Mouse (Mus musculus) Patski (cell line): ENCODE measurements around the gene Hyal3. TPM values are rescaled to one million over a fixed set of nuclear protein-coding genes. Genes with fewer than 3 reads are reported as not detected.

Experiments used
- ATAC-seq: fragments of 100-300 bp; one replicate; pipeline ENCODE4 v1.8.0; 2021
- CTCF ChIA-PET: fragments of 350-600 bp; sonication (Branson Sonifier 250); formaldehyde crosslinking; loops from one replicate; lab custom pipeline; 2022; ENCODE audit warnings: inconsistent platforms; lab: Charles Lee
- POLR2A ChIA-PET: fragments of 350-600 bp; sonication (Branson Sonifier 250); formaldehyde crosslinking; loops from one replicate; lab custom pipeline; 2022; ENCODE audit warnings: antibody characterized with exemption, inconsistent platforms; lab: Charles Lee
- DNase-seq: peaks from one replicate; pipeline ENCODE4 v3.0.0-alpha.2; 2011; ENCODE audit warnings: low read depth, low spot score
- H3K27me3 ChIP-seq: fragments of 371-371 bp; one replicate; pipeline ENCODE4 v1.5.1; 2021
- CTCF ChIP-seq: fragments of 100-300 bp; IDR thresholded peaks from one replicate; pipeline ENCODE4 v1.5.1; 2021
- in situ Hi-C: fragments of 300-500 bp; cut with MboI; formaldehyde crosslinking; loops from 3 replicates; pipeline ENCODE4 v1.11.1; 2018; ENCODE audit warnings: low pct_unique_long_range_greater_than_20kb, mixed read lengths
- polyA plus RNA-seq: library from polyadenylated mRNA; unstranded; gene quantifications from one replicate; pipeline ENCODE4 v1.2.3, GENCODE M21; 2021

Gene Hyal3
- polyA plus RNA-seq, 1 experiment from 2014 or later, result 1.1 TPM

GRCm38 (mm10) chr9:107599842-107600241 is 19.2 kb downstream of the Hyal3 start:
- DNase-seq, result no peak
- H3K27me3 ChIP-seq, result no peaks in the 10 kb centered on the region
- no peak for TF ChIP-seq CTCF
- CTCF ChIA-PET, result interaction anchor here (6.4 kb wide), 1 partner anchor 46 kb away, joined by 59 read pairs; no protein-coding TSS in a partner anchor
- POLR2A ChIA-PET, result interaction anchor here (1.2 kb wide), 1 partner anchor 18 kb away, joined by 3 read pairs; no protein-coding TSS in a partner anchor
- in situ Hi-C loops, result no loop called here
- ATAC-seq, result no peak

DNA sequence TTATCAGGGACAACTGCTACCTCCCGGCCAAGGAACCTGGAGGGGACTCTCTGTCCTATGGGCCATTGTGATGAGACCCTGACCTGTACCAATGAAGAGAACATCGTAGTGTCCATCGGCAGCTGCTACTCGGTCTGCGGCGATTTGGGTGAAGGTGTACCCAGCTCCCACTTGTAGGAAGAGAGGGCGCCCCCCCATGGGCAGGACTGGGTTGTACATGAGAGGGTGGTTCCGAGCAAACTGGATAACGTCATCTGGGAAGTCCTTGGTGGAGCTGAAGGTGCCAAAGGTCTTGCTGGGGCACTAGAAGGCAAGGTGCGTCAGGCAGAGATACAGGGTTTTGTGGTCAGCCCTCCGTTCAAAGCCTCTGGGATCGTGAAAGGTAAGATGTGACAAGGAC is 20.1 kb downstream of the Hyal3 start:
- in situ Hi-C loops, result no loop called here

DNA sequence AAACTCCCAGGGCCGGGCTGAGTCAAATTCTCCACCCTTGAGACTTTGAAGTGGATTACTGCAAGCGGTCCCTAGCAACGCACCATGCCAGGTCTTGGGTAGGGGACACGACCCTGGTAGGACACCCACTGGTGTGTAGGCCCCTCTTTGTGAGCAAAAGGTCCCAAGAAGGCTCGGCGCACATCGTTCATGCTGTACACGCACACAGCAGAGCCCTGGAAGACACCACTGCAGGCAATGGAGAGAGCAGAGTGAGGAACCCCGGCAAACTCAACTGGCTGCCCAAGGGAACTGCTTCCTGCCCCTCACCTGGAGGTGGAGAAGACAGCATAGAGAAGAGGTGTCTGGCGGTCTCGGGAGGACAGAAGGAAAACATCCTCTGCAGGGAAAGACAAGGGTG is 20.7 kb downstream of the Hyal3 start:
- POLR2A ChIA-PET, result interaction anchor here (1.5 kb wide), 1 partner anchor 44 kb away, joined by 6 read pairs; no protein-coding TSS in a partner anchor
- in situ Hi-C loops, result no loop called here
- no peak for TF ChIP-seq CTCF
- CTCF ChIA-PET, result interaction anchor here (1.7 to 6.4 kb wide), 3 partner anchors 11 to 44 kb away, joined by 7 to 59 read pairs (median 28); no protein-coding TSS in a partner anchor
- DNase-seq (no peak), ATAC-seq (no peak)
- H3K27me3 ChIP-seq, result no peaks in the 10 kb centered on the region

More for the DNA sequence above, 20.1 kb downstream of the Hyal3 start:
- ChIA-PET CTCF (interaction anchor here (3.0 to 6.4 kb wide), 2 partner anchors 11 to 45 kb away, joined by 28 to 59 read pairs; no protein-coding TSS in a partner anchor), POLR2A (interaction anchor here (1.5 kb wide), 1 partner anchor 45 kb away, joined by 6 read pairs; no protein-coding TSS in a partner anchor)
- ATAC-seq (no peak), DNase-seq (no peak)
- no peak for TF ChIP-seq CTCF
- H3K27me3 ChIP-seq, result no peaks in the 10 kb centered on the region

- ChIA-PET POLR2A (interaction anchor here (0.5 kb wide), 1 partner anchor 160 kb away, joined by 3 read pairs; no protein-coding TSS in a partner anchor), CTCF (interaction anchor here (0.8 to 6.4 kb wide), 9 partner anchors 10 to 44 kb away, joined by 3 to 59 read pairs (median 4); no protein-coding TSS in a partner anchor)
- TF ChIP-seq CTCF, result no peak
- DNase-seq (no peak), ATAC-seq (no peak)
- H3K27me3 ChIP-seq, result no peaks in the 10 kb centered on the region
- in situ Hi-C loops, result no loop called here
Observed at GRCm38 (mm10) chr9:107602068-107602648, 21.5 kb downstream of the Hyal3 start.

- CTCF ChIA-PET, result interaction anchor here (1.3 to 6.4 kb wide), 4 partner anchors 9 to 42 kb away, joined by 4 to 59 read pairs (median 17); no protein-coding TSS in a partner anchor
- no peak for DNase-seq
- no peaks in the 10 kb centered on the region for H3K27me3 ChIP-seq
- POLR2A ChIA-PET, result no interaction called here
- ATAC-seq, result no peak
- in situ Hi-C loops, result no loop called here
- TF ChIP-seq CTCF, result no peak
Observed at GRCm38 (mm10) chr9:107603251-107603650, 22.6 kb downstream of the Hyal3 start.

GRCm38 (mm10) chr9:107605041-107605661 is 24.5 kb downstream of the Hyal3 start:
- DNase-seq, result no peak
- no peak for TF ChIP-seq CTCF
- CTCF ChIA-PET, result interaction anchor here (8.4 kb wide), 1 partner anchor 37 kb away, joined by 91 read pairs; no protein-coding TSS in a partner anchor
- in situ Hi-C loops, result loop anchor here (5.0 kb wide), 2 partner anchors 37 to 72 kb away; partner anchors contain the start of gene Gnat1
- no peaks in the 10 kb centered on the region for H3K27me3 ChIP-seq
- POLR2A ChIA-PET, result no interaction called here
- ATAC-seq, result no peak

DNA sequence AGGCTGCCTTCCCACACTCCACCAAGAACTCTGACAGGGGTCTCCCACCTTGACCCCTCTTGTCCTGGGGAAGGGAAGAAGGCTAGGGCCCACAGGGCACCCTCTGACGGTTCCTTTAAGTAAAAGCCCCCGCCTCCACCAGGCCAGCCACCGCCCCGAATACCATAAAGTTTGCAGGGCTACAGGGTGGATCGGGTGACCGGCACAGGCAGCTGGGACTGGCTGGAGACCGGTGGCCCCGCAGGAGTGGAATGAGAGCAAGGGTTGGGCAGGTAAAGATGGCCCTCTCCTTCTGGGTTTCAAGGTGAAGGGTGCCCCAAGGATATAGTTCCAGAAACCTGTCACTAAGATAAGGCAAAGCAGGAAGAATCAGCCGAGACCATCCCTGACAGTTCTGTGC is 26.0 kb downstream of the Hyal3 start:
- H3K27me3 ChIP-seq, result no peaks in the 10 kb centered on the region
- CTCF ChIA-PET, result interaction anchor here (8.4 kb wide), 1 partner anchor 36 kb away, joined by 91 read pairs; no protein-coding TSS in a partner anchor
- in situ Hi-C loops, result loop anchor here (5.0 kb wide), 2 partner anchors 36 to 71 kb away; partner anchors contain the start of gene Gnat1
- DNase-seq (no peak), ATAC-seq (no peak)
- no peak for TF ChIP-seq CTCF
- POLR2A ChIA-PET, result no interaction called here

DNA sequence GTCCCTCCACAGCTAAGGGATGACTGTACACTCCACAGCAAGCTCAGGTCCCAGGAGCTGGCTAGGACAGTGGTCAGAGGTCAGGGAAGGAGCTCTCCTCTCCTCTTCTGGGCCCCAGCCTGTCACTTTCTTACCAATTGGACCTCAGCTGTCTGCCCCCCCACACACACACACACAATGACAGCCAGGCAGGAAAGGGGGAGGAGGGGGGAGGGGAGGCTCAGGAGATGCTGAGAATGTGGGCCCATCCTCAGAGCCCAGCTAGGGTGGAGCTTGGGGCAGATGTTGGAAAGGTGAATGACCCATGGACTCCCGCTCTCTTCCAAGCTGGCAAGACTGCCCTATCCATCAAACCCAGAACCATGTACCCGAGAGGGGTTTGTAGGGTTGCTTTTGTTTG is 26.4 kb downstream of the Hyal3 start:
- DNase-seq, result no peak
- CTCF ChIA-PET, result interaction anchor here (8.4 kb wide), 1 partner anchor 35 kb away, joined by 91 read pairs; no protein-coding TSS in a partner anchor
- in situ Hi-C loops, result loop anchor here (5.0 kb wide), 2 partner anchors 35 to 70 kb away; partner anchors contain the start of gene Gnat1
- no peak for TF ChIP-seq CTCF
- H3K27me3 ChIP-seq, result no peaks in the 10 kb centered on the region
- ATAC-seq, result no peak
- POLR2A ChIA-PET, result no interaction called here

- ATAC-seq, result no peak
- ChIA-PET POLR2A (interaction anchor here (0.6 kb wide), 3 partner anchors 10 to 790 kb away, joined by 3 read pairs; no protein-coding TSS in a partner anchor), CTCF (interaction anchor here (8.4 kb wide), 1 partner anchor 35 kb away, joined by 91 read pairs; no protein-coding TSS in a partner anchor)
- in situ Hi-C loops, result loop anchor here (5.0 kb wide), 2 partner anchors 35 to 70 kb away; partner anchors contain the start of gene Gnat1
- no peaks in the 10 kb centered on the region for H3K27me3 ChIP-seq
- TF ChIP-seq CTCF, result no peak
- no peak for DNase-seq
Observed at GRCm38 (mm10) chr9:107607653-107608245, 27.1 kb downstream of the Hyal3 start.
